Mouse (Mus musculus) ovary, adult 2 months (tissue): Measurements from ENCODE around the gene Aqr. TPM values are rescaled to one million over a fixed set of nuclear protein-coding genes. Genes with fewer than 3 reads are reported as not detected.

ENCODE experiments used
- polyA plus RNA-seq: library from polyadenylated mRNA; depleted of rRNA; stranded (reverse); fragments of >200 nt; gene quantifications from 2 replicates; pipeline ENCODE4 v1.2.3, GENCODE M21; 2012; rRNA removed

Gene Aqr
- polyA plus RNA-seq = 20.6 and 22.7 TPM in 2 replicates

DNA sequence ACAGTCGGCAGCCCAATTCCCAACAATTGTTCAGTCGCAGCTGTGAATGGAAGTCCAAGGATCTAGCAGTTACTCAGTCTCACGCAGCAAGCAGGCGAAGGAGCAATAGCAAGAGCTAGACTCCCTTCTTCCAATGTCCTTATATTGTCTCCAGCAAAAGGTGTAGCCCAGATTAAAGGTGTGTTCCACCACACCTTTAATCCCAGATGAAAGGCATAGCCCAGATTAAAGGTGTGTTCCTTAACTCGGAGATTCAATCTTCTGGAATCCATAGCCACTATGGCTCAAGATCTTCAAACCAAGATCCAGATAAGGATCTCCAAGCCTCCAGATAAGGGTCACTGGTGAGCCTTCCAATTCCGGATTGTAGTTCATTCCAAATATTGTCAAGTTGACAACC lies at the start of gene Aqr:
Aqr (minus strand) TSS at position 101 of the 400 bp plus-strand sequence.

DNA sequence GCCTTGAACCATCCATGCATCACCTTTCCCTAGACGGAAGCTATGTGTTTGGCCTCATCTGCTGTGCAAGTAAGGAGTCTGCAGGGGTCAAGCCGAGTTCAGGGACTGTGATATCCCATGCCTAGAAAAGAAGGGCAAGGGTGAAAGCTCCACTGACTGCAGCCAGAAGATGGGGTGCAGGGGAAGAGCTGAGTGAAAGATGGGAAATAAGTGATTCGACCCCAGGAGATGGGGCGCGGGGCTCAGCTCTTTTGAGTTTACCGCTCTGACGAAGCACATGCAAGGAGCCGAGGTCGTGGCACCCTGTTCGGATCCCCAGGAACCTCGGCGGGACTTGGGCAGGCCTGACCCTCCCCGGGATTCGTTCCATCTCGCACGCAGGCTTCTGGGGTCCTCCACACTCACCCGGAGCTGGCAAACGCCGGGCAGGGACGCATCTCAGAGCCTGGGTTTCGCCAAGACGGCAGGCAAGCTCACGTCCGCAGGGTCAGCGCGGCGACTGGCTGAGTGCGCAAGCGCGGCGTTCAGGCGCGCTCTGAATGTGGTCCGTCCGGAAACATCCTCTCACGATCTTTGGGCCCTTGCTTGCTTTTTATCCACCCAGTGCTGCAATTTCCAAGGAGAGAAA lies 14.2 kb upstream of the Aqr start, which contains the start of gene Zfp770:
Zfp770 (minus strand) TSS at position 538 of the 628 bp plus-strand sequence.

DNA sequence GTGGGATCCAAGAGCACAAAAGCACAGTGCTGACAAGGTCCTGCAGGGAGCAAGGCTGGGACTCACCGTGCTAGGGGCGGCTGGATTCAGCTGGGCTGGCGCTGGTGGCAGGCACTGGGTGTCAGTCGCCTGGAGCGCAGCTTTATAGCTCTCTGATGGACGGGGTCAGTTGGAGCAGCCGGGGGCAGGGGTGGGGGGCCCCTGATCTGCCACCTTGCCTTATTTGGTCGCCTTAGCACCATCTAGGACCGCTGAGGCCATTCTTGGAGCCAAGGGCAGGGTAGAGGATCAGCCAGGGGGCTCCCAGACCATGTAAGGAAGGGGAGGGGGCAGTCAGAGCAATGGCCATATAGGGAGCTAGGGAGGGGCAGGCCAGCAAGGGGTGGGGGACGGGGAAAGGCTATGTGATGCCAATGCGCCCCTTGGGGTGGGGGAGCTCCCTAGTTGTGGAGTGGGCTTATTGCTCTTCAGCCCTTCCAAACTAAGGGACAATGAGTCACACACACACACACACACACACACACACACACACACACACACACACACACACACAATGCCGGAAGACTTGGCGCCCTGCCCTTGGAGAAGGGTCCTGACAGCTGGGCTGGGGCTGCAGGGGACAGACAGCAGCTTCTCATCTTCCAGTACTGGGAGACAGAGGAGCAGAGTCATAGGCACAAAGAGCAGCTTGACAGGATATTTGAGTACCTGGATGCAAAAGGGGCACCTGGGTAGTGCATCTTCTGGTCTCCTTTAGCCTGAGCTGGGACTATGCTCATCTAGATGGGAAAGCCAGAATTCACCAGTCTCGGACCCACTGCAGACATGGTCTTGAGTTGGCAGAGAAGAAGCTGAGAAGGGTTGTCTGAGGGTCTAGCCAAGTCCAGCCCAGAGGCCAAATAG lies 133.9 kb downstream of the Aqr start, which contains the start of gene Actc1:
Actc1 (minus strand) TSS at position 853 of the 903 bp plus-strand sequence.

Other genes with a start within 250 kb of the Aqr start
- gene Gjd2, start 173.4 kb downstream of the Aqr start, polyA plus RNA-seq = not detected in 2 replicates
- gene Actc1, start 133.5 kb downstream of the Aqr start, polyA plus RNA-seq = 1.0 and 1.1 TPM in 2 replicates
- gene Zfp770, start 14.4 kb upstream of the Aqr start, polyA plus RNA-seq = 0.59 and 0.70 TPM in 2 replicates